Mouse (Mus musculus) G1E (cell line): ENCODE data around the gene Zfp598. TPM values are rescaled to one million over a fixed set of nuclear protein-coding genes. Genes with fewer than 3 reads are reported as not detected.
"Not testable (repeated sequence)": the region's sequence is repeated elsewhere in the genome, so short reads cannot be mapped to it uniquely, and the experiment has no call there.

Experiments
- ATAC-seq: 2 replicates; pipeline ENCODE4 v1.8.0; 2016; ENCODE audit warnings: mild to moderate bottlenecking; ENCODE audit not compliant: insufficient number of reproducible peaks, poor library complexity, low FRiP score, severe bottlenecking; ENCODE audit errors: extremely low read depth
- DNase-seq: peaks from one replicate; pipeline ENCODE4 v3.0.0; 2012; ENCODE audit warnings: low spot score
- H3K27me3 ChIP-seq: 2 replicates; pipeline ENCODE4 v1.6.1; 2012; ENCODE audit warnings: mild to moderate bottlenecking, low read length, inconsistent platforms; ENCODE audit not compliant: insufficient read depth
- H3K36me3 ChIP-seq: replicated peaks from 2 replicates; pipeline ENCODE3; 2012; ENCODE audit warnings: mild to moderate bottlenecking, inconsistent platforms
- H3K4me1 ChIP-seq: 2 replicates; pipeline ENCODE4 v1.6.1; 2012; ENCODE audit warnings: low read depth, low read length, inconsistent platforms, mixed read lengths; ENCODE audit not compliant: insufficient read depth
- H3K4me3 ChIP-seq: 2 replicates; pipeline ENCODE4 v1.5.1; 2012; ENCODE audit warnings: low read depth, mild to moderate bottlenecking, inconsistent platforms, low read length, moderate library complexity, mixed read lengths
- H3K9me3 ChIP-seq: replicated peaks from 2 replicates; pipeline ENCODE4 v1.6.1; 2012; ENCODE audit warnings: inconsistent platforms
- CTCF ChIP-seq: IDR thresholded peaks from 2 replicates; pipeline ENCODE4 v1.5.1; 2012; ENCODE audit warnings: low read depth, low read length, inconsistent platforms, mixed read lengths
- GATA1 ChIP-seq: IDR thresholded peaks from 2 replicates; pipeline ENCODE4 v1.6.1; 2012; ENCODE audit warnings: borderline replicate concordance, low read length, inconsistent platforms, mixed read lengths
- GATA2 ChIP-seq: IDR thresholded peaks from 2 replicates; pipeline ENCODE4 v1.6.1; 2012; ENCODE audit warnings: low read depth, low read length, inconsistent platforms, borderline replicate concordance
- POLR2AphosphoS5 ChIP-seq: IDR thresholded peaks from 2 replicates; pipeline ENCODE4 v1.6.1; 2012; ENCODE audit warnings: low read depth, low read length, inconsistent platforms; ENCODE audit not compliant: insufficient replicate concordance
- TAL1 ChIP-seq: conservative IDR thresholded peaks from 2 replicates; pipeline ENCODE4 v1.6.1; 2012; ENCODE audit warnings: low read depth, low read length, inconsistent platforms, mixed read lengths
- polyA plus RNA-seq: library from polyadenylated mRNA; stranded (reverse); fragments of >175 nt; gene quantifications from 2 replicates; pipeline ENCODE4 v1.2.3, GENCODE M21; 2012
- total RNA-seq, 2 experiments: library from RNA; stranded (forward) in 1 of 2; stranded (reverse) in 1 of 2; fragments of 200-1000 nt in 1 of 2; fragments of >200 nt in 1 of 2; fragmentation: Nextera tagmentation in 1 of 2; gene quantifications; 2 replicates each; pipeline ENCODE4 v1.2.3; 2014 to 2017

Gene Zfp598
- total and polyA plus RNA-seq, 3 experiments, result 11.2 to 86.4 (median 59.1) TPM

- Histone ChIP-seq H3K27me3 (no peaks in the 10 kb centered on the region; the same call in 1 of the 2 replicates), H3K4me1 (peaks cover 15% of the 10 kb centered on the region), H3K9me3 (no peaks in the 10 kb centered on the region), H3K36me3 (peaks cover 47% of the 10 kb centered on the region), H3K4me3 (no peak overlapping the region)
- DNase-seq (no peak), ATAC-seq (no peak)
- TF ChIP-seq TAL1 (no peak), GATA1 (no peak), POLR2AphosphoS5 (no peak), GATA2 (no peak), CTCF (no peak)
These were observed 46.7 kb downstream of the Zfp598 start for GRCm38 (mm10) chr17:24716166-24716682.

- no peaks in the 10 kb centered on the region; the same call in 1 of the 2 replicates for H3K27me3 ChIP-seq
- peaks cover 61% of the 10 kb centered on the region for H3K36me3 ChIP-seq
- H3K4me3 ChIP-seq, result peak within 1 kb of the TSS; percentile 81
- DNase-seq, result no peak
- no peak for ATAC-seq
- TF ChIP-seq GATA2, result no peak
- no peak for TF ChIP-seq TAL1
- no peak for TF ChIP-seq POLR2AphosphoS5
- TF ChIP-seq CTCF, result no peak
- no peak for TF ChIP-seq GATA1
- no peaks in the 10 kb centered on the region for H3K9me3 ChIP-seq
- peaks cover 28% of the 10 kb centered on the region for H3K4me1 ChIP-seq
These were observed 48.5 kb downstream of the Zfp598 start, which contains the start of the genes Rnf151 and Rps2 for GRCm38 (mm10) chr17:24717943-24718342. TSS of gene Rnf151 (minus strand) at chr17:24718063. TSS of gene Rps2 (plus strand) at chr17:24718116.

- not testable (repeated sequence) for DNase-seq, ATAC-seq, H3K9me3 ChIP-seq, H3K27me3 ChIP-seq
- Histone ChIP-seq H3K4me1 (peaks cover 34% of the 10 kb centered on the region), H3K36me3 (peaks cover 59% of the 10 kb centered on the region), H3K4me3 (peak overlapping the region; percentile 81)
These were observed 49.5 kb downstream of the Zfp598 start for GRCm38 (mm10) chr17:24718938-24719337.

GRCm38 (mm10) chr17:24719494-24720222 lies 50.2 kb downstream of the Zfp598 start:
- Histone ChIP-seq H3K4me1 (peaks cover 38% of the 10 kb centered on the region), H3K36me3 (peaks cover 59% of the 10 kb centered on the region)

GRCm38 (mm10) chr17:24720616-24721015 lies 51.1 kb downstream of the Zfp598 start:
- H3K27me3 ChIP-seq, ATAC-seq, H3K9me3 ChIP-seq, DNase-seq: not testable (repeated sequence)
- Histone ChIP-seq H3K4me1 (peaks cover 39% of the 10 kb centered on the region), H3K4me3 (peak overlapping the region; percentile 81), H3K36me3 (peaks cover 53% of the 10 kb centered on the region)

More at GRCm38 (mm10) chr17:24719494-24720222, 50.2 kb downstream of the Zfp598 start:
- DNase-seq (peak; percentile 90), ATAC-seq (peak; percentile 64)
- Histone ChIP-seq H3K4me3 (peak overlapping the region; percentile 81), H3K27me3 (no peaks in the 10 kb centered on the region; the same call in 1 of the 2 replicates), H3K9me3 (no peaks in the 10 kb centered on the region)
- TF ChIP-seq CTCF, result no peak
- no peak for TF ChIP-seq GATA1
- TF ChIP-seq TAL1, result no peak
- no peak for TF ChIP-seq GATA2
- peak; percentile 96 for TF ChIP-seq POLR2AphosphoS5

GRCm38 (mm10) chr17:24721383-24721955 lies 52.0 kb downstream of the Zfp598 start:
- peaks cover 41% of the 10 kb centered on the region for H3K4me1 ChIP-seq
- peak overlapping the region; percentile 74 for H3K4me3 ChIP-seq
- not testable (repeated sequence) for H3K27me3 ChIP-seq, H3K9me3 ChIP-seq, DNase-seq, ATAC-seq
- peaks cover 44% of the 10 kb centered on the region for H3K36me3 ChIP-seq
